Mouse (Mus musculus): ENCODE results near the gene Arhgef2. TPM values are rescaled to one million over a fixed set of nuclear protein-coding genes. Genes with fewer than 3 reads are reported as not detected.
A peak's percentile ranks its signal among the peaks of the same experiment; 100 is the strongest.

Gene Arhgef2
- total and polyA plus RNA-seq, 2 experiments from 2014 or later = 46.8 to 80.3 TPM

DNA sequence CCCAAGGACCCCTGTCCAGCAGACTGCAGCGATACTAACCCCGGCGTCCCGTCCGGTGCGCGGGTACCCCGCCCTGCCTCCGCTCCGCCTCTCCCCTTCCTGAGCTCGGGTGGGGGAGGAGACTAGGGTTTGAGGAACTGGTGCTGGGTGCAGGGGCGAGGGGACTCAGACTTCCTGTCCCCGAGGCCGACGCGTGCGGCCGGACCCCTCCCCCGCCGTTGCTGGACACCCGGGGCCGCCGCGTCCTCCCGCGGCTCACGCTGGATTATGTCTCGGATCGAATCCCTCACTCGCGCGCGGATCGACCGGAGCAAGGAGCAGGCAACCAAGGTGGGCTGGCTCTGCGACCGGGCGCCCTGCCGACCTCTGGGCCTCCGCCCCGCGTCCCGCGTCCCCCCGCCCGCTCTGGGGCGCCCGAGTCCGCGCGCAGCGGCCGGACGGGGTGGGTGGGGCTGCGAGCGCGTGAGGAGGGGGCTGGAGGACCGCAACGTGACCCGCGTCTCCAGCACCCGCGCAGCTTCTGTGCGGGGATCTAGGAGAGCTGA lies 15.3 kb downstream of the Arhgef2 start:
- peaks cover 16% of the 10 kb centered on the region; the same call in 1 of the 2 replicates for H3K4me1 ChIP-seq (ENCODE audit: insufficient read depth, low read length)
- H3K27me3 ChIP-seq (ENCODE audit: insufficient read depth, low read length) = no peaks in the 10 kb centered on the region
- peak; percentile 52 for ATAC-seq (ENCODE audit: low FRiP score)
- H3K9me3 ChIP-seq (ENCODE audit: low read length) = no peaks in the 10 kb centered on the region
- no peak for TF ChIP-seq CTCF (IDR thresholded peaks at IDR 0.05)
- DNase-seq (ENCODE audit: low spot score) = peak; percentile 60
- H3K4me2 ChIP-seq (ENCODE audit: low read depth, low read length, poor library complexity, severe bottlenecking) = peak overlapping the region; percentile 87
- under 1% methylated on average over 62 of the region's 64 CpGs for WGBS
- H3K36me3 ChIP-seq (ENCODE audit: insufficient read depth, low read length) = no peaks in the 10 kb centered on the region
- peak overlapping the region; percentile 92 for H3K27ac ChIP-seq (ENCODE audit: low read depth, low read length)
- H3K9ac ChIP-seq (replicated peaks; ENCODE audit: low read length, poor library complexity, severe bottlenecking) = peak overlapping the region; percentile 92
- peak overlapping the region; percentile 97 for H3K4me3 ChIP-seq (ENCODE audit: low read depth, low read length)

DNA sequence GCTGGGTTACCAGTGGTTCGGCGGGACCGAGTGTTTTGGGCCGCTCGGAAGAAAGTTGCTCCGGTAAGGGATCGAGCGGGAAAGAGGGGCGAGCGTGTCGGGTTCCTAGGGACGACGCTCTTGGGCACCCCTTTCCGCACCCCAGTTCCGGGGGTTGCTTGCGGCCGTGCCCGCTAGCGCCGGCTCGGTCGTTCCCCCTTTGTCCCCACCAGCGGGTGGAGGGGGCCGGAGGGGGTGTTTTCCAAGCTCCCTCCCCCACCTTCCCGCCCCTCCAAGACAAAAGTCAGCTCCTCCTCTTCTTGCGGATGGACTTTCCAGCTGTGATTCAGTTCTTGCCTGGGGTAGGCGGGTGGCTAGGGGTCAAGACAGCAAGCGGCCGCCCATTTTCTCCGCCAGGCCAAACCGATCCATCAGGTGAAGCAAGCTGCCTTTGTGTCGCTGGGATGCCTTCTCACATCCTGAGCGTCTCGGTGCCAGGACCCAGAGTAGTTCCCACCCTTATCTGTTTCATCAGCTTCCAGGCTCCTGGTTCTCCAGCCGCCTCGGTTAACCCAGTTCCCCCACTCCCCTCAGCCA lies 15.9 kb downstream of the Arhgef2 start:
- H3K27me3 ChIP-seq (ENCODE audit: insufficient read depth, low read length) = no peaks in the 10 kb centered on the region
- WGBS = under 1% methylated on average over 25 of the region's 36 CpGs
- TF ChIP-seq CTCF (IDR thresholded peaks at IDR 0.05) = no peak
- peak overlapping the region; percentile 92 for H3K27ac ChIP-seq (ENCODE audit: low read depth, low read length)
- H3K4me2 ChIP-seq (ENCODE audit: low read depth, low read length, poor library complexity, severe bottlenecking) = peak overlapping the region; percentile 87
- peak overlapping the region; percentile 97 for H3K4me3 ChIP-seq (ENCODE audit: low read depth, low read length)
- no peaks in the 10 kb centered on the region for H3K36me3 ChIP-seq (ENCODE audit: insufficient read depth, low read length)
- peak overlapping the region; percentile 92 for H3K9ac ChIP-seq (replicated peaks; ENCODE audit: low read length, poor library complexity, severe bottlenecking)
- peak; percentile 61 for DNase-seq (ENCODE audit: low spot score)
- ATAC-seq (ENCODE audit: low FRiP score) = peak; percentile 24; the same call in 1 of the 2 replicates
- no peaks in the 10 kb centered on the region for H3K9me3 ChIP-seq (ENCODE audit: low read length)
- H3K4me1 ChIP-seq (ENCODE audit: insufficient read depth, low read length) = peaks cover 19% of the 10 kb centered on the region; the same call in 1 of the 2 replicates

DNA sequence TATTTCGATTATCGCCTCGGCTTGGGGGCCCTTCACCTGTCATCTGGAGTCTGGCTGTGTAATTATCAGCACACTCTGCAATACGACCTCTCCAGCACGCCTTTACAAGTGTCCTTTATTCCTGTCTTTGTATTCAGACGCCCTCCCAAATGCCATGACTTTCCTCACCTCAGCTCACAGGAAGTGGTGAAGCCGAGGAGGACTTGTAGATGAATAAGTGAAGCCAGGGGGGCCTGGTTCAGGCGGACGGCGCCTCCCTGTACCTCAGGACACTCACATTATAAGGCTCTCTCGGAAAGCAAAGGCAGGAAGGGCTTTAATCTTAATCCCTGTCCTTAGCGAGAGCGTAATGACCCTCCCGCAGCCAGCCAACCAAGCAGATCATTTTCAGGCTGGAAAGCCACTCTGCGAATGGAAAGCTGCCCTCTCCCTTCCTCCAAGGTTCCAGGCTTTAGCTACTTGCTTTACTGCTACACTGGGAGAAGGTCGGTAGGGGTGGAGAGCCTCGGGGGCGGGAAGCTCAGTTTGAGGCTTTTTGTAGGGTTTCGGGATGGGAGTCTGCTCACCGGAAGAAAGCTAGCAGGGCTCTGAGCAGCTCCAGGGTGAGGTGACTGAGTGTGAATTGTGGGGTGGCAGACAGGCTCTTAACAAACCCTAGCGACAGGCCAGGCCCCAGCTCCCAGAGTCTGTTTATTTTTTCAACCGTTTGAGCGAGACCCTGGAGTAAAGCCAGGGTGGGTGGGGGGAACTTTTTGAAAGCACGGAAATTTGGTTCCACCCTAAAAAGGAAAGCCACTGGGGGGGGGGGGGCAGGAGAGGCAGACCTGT lies 16.6 kb downstream of the Arhgef2 start:
- no peaks in the 10 kb centered on the region for H3K27me3 ChIP-seq (ENCODE audit: insufficient read depth, low read length)
- no peak for TF ChIP-seq CTCF (IDR thresholded peaks at IDR 0.05)
- peaks cover 20% of the 10 kb centered on the region; the same call in 1 of the 2 replicates for H3K4me1 ChIP-seq (ENCODE audit: insufficient read depth, low read length)
- H3K36me3 ChIP-seq (ENCODE audit: insufficient read depth, low read length) = no peaks in the 10 kb centered on the region
- peak overlapping the region; percentile 87 for H3K4me2 ChIP-seq (ENCODE audit: low read depth, low read length, poor library complexity, severe bottlenecking)
- under 1% methylated on average over 24 of the region's 24 CpGs for WGBS
- DNase-seq (ENCODE audit: low spot score) (peak; percentile 68), ATAC-seq (ENCODE audit: low FRiP score) (peak; percentile 12; the same call in 1 of the 2 replicates)
- peak overlapping the region; percentile 97 for H3K4me3 ChIP-seq (ENCODE audit: low read depth, low read length)
- no peaks in the 10 kb centered on the region for H3K9me3 ChIP-seq (ENCODE audit: low read length)
- H3K9ac ChIP-seq (replicated peaks; ENCODE audit: low read length, poor library complexity, severe bottlenecking) = peak overlapping the region; percentile 92
- H3K27ac ChIP-seq (ENCODE audit: low read depth, low read length) = peak overlapping the region; percentile 92

DNA sequence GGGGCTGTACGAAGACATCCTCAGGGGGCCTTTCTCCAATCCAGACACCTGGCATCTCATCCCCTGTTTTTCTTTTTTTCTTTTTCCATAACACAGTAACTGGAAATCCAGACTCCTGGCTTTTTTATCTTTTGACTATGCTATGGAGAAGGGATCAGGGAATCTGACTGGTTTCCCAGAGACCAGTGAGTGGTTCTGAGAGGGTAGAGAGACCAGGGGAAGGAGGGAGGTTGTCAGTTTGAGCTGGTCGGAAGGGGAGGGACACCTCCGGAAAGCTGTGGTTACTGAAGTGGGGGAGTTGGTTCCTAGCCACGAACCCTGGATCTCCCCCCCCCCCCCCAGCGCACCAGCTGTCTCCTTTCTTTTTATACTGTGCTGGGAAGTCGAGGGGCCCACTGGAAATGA lies 17.2 kb downstream of the Arhgef2 start:
- no peak for TF ChIP-seq CTCF (IDR thresholded peaks at IDR 0.05)
- ATAC-seq (ENCODE audit: low FRiP score) = peak; percentile 38; the same call in 1 of the 2 replicates
- Histone ChIP-seq H3K36me3 (ENCODE audit: insufficient read depth, low read length) (no peaks in the 10 kb centered on the region), H3K9me3 (ENCODE audit: low read length) (no peaks in the 10 kb centered on the region), H3K4me3 (ENCODE audit: low read depth, low read length) (peak overlapping the region; percentile 97), H3K27me3 (ENCODE audit: insufficient read depth, low read length) (no peaks in the 10 kb centered on the region), H3K9ac (replicated peaks; ENCODE audit: low read length, poor library complexity, severe bottlenecking) (peak overlapping the region; percentile 92), H3K4me1 (ENCODE audit: insufficient read depth, low read length) (peaks cover 20% of the 10 kb centered on the region; the same call in 1 of the 2 replicates), H3K27ac (ENCODE audit: low read depth, low read length) (peak overlapping the region; percentile 92), H3K4me2 (ENCODE audit: low read depth, low read length, poor library complexity, severe bottlenecking) (peak overlapping the region; percentile 87)
- DNase-seq (ENCODE audit: low spot score) = peak; percentile 72
- 0% methylated on average over 5 of the region's 6 CpGs for WGBS

DNA sequence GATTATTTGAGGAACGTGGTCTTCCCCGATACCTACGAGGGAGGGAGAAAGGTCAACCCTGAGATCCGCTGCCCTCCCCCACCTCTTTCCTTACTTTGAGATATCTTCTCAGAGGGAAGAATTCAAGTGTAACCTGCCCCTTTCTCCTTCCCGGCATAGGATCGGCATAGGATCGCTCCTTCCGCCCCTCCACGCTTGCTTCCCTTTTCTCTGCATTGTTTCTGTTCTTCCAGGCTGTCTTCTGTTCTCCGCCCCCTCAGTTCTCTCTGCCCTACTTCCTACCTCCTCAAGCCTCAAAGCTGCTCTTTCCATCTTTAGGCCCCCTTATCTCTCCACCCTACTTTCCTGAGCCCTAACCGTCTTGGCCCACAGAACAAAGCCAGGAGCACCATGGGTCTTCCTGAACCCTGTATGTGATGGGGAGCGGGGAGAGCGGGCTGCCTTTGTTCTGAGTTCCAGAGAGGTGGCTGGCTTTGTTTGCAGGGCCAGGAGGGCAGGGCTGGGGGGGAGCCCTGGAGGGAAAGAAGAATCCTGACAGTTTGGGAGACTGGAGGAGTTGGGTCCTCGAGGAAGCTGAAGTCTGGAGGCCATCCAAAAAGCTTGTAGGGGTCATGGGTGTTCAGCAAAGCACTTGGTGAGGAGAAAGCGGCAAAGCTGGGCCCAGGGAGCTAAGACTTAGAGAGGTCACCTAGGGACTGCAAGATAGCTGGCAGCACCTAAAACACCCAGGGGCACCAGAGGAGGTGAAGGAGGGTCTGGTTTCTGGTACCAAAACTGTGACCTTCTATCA lies 17.8 kb downstream of the Arhgef2 start:
- Histone ChIP-seq H3K27me3 (ENCODE audit: insufficient read depth, low read length) (no peaks in the 10 kb centered on the region), H3K4me1 (ENCODE audit: insufficient read depth, low read length) (peaks cover 20% of the 10 kb centered on the region; the same call in 1 of the 2 replicates), H3K27ac (ENCODE audit: low read depth, low read length) (peak overlapping the region; percentile 92), H3K36me3 (ENCODE audit: insufficient read depth, low read length) (no peaks in the 10 kb centered on the region), H3K4me3 (ENCODE audit: low read depth, low read length) (peak overlapping the region; percentile 97), H3K9ac (replicated peaks; ENCODE audit: low read length, poor library complexity, severe bottlenecking) (peak overlapping the region; percentile 92), H3K4me2 (ENCODE audit: low read depth, low read length, poor library complexity, severe bottlenecking) (peak overlapping the region; percentile 87), H3K9me3 (ENCODE audit: low read length) (no peaks in the 10 kb centered on the region)
- no peak for ATAC-seq (ENCODE audit: low FRiP score)
- no peak for DNase-seq (ENCODE audit: low spot score)
- WGBS = under 1% methylated on average over 15 of the region's 15 CpGs
- no peak for TF ChIP-seq CTCF (IDR thresholded peaks at IDR 0.05)
